Mouse (Mus musculus) CD4-positive, CD25-positive, alpha-beta regulatory T cell, adult 9 weeks (primary cell): ENCODE results near the gene Gab2. TPM values are rescaled to one million over a fixed set of nuclear protein-coding genes. Genes with fewer than 3 reads are reported as not detected.

ENCODE experiments used
- polyA plus RNA-seq: library from polyadenylated mRNA; unstranded; fragments of 100-300 nt; shearing (Covaris generic); gene quantifications from one replicate; pipeline ENCODE4 v1.2.1, GENCODE M21; 2017

Gab2 gene
- 0.04 TPM for polyA plus RNA-seq

GRCm38 (mm10) chr7:97081242-97081958 is at the start of gene Gab2:
Gene Gab2 (plus strand): TSS chr7:97081586.

DNA sequence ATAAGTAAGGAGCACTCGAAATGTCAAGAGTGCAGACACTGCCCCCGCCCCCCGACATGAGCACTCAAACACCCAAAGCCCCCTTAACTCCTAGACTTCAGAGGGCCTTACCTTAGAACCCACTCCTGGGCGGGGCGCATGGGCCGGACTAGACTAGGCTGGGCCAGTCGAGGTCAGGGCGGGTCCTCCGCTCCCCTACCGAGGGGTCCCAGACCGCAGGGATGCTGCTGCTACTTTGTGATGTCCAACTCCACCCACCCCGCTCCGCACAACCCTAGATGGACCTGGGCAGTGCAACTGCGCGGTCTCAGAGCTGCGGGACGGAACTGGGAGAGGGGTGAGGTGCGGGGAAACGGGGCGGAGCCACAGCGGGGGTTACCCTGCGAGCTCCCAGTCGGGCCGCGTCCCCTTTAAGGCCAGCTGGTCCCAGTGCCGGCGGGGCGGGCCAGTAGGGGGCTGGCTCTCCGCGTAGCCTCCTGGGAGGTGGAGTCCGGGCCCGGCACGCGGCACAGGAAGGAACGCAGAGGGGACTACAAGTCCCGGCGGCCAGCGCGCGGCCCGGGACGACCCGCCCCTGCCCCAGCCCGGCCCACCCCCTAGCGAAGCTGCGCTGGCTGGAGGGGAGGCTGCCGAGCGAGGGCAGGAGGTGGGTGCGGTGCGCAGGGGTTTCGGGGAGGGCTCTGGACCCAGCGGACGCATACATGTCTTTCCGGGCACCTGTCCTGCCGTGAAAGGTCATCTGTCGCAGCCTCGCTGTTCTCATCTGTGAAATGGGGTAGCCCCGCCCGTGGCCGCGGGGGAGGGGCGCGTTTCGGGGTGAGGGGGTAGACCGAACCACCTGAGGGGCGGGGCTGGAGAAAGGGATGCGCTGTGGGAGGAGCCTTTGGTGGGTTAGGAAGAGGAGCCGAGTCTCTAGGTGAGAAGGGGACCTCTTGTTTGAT is 250.6 kb downstream of the Gab2 start, which contains the start of the genes Usp35 and Kctd21:
Gene Usp35 (minus strand): TSS at position 295 of the 941 bp plus-strand sequence.
Gene Kctd21 (plus strand): TSS at position 602 of the 941 bp plus-strand sequence.

Other genes starting within 250 kb of the Gab2 start
- 21.5 TPM for gene Nars2, start 130.1 kb upstream of the Gab2 start, polyA plus RNA-seq